Mouse (Mus musculus) small intestine, adult 2 months (tissue): ENCODE results near the gene Itgav. TPM values are rescaled to one million over a fixed set of nuclear protein-coding genes. Genes with fewer than 3 reads are reported as not detected.

Experiments used
- H3K27ac ChIP-seq: fragments of 200-500 bp; 2 replicates; pipeline ENCODE4 v1.5.1; 2012; ENCODE audit warnings: low read depth, low read length, control low read depth, inconsistent platforms; ENCODE audit not compliant: insufficient read depth
- H3K27me3 ChIP-seq: fragments of 200-500 bp; 2 replicates; pipeline ENCODE4 v1.6.1; 2012; ENCODE audit warnings: mild to moderate bottlenecking, moderate library complexity, low read length, inconsistent platforms; ENCODE audit not compliant: control insufficient read depth, insufficient read depth
- H3K36me3 ChIP-seq: fragments of 200-500 bp; 2 replicates; pipeline ENCODE4 v1.6.1; 2012; ENCODE audit warnings: mild to moderate bottlenecking, low read length, control low read depth, inconsistent platforms; ENCODE audit not compliant: control insufficient read depth, insufficient read depth
- H3K4me1 ChIP-seq: fragments of 200-500 bp; 2 replicates; pipeline ENCODE4 v1.6.1; 2012; ENCODE audit warnings: low read length, inconsistent platforms, mixed read lengths; ENCODE audit not compliant: control insufficient read depth, insufficient read depth, insufficient read length
- H3K4me3 ChIP-seq: fragments of 200-500 bp; 2 replicates; pipeline ENCODE4 v1.5.1; 2012; ENCODE audit warnings: low read depth, mild to moderate bottlenecking, control low read depth, inconsistent platforms, low read length, moderate library complexity
- CTCF ChIP-seq: fragments of 200-500 bp; IDR thresholded peaks from 2 replicates; pipeline ENCODE4 v1.5.1; 2012; ENCODE audit warnings: low read depth, mild to moderate bottlenecking, control low read depth, inconsistent platforms, low read length, moderate library complexity, mixed read lengths; ENCODE audit not compliant: insufficient replicate concordance, insufficient read length; ENCODE audit errors: extremely low read depth
- POLR2A ChIP-seq: fragments of 200-500 bp; IDR thresholded peaks from 2 replicates; pipeline ENCODE4 v1.6.1; 2012; ENCODE audit warnings: low read depth, mild to moderate bottlenecking, control low read depth, inconsistent platforms, low read length, moderate library complexity
- WGBS: fragments of 180-500 bp; shearing (Covaris S2); methylation state at CpG from one replicate; pipeline ENCODE4 v1.1.7; 2018; 5-methylcytosine and 5-hydroxymethylcytosine counted together
- polyA plus RNA-seq: library from polyadenylated mRNA; depleted of rRNA; stranded (reverse); fragments of >200 nt; gene quantifications from 2 replicates; pipeline ENCODE4 v1.2.3, GENCODE M21; 2012

The Itgav gene
- polyA plus RNA-seq, 1 experiment: 43.9 TPM

DNA sequence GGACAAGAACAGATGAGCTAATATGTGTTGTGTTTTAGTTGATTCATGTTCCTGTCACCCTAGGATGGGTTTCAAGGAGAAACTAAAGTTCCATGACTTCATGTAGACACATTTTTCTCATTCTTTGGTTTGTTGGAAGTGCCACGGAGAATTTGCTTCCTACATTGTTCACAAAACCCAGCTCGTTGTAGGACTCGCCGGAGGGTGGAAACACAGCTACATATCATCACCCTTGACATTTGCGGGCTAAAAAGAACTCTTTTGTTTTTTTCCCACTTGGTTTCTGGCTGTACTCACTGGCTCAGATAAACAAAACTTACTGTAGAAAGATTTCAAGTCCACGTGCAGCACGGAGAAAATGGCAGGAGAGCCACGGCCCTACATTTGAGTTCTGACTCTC is 41.9 kb upstream of the Itgav start:
- TF ChIP-seq CTCF (no peak), POLR2A (no peak)
- no peaks in the 10 kb centered on the region for H3K27me3 ChIP-seq
- H3K27ac ChIP-seq: no peak overlapping the region
- no peak overlapping the region for H3K4me3 ChIP-seq
- WGBS: 74% methylated on average over 8 of the region's 8 CpGs
- no peaks in the 10 kb centered on the region for H3K36me3 ChIP-seq
- peaks cover 3% of the 10 kb centered on the region; the same call in 1 of the 2 replicates for H3K4me1 ChIP-seq

DNA sequence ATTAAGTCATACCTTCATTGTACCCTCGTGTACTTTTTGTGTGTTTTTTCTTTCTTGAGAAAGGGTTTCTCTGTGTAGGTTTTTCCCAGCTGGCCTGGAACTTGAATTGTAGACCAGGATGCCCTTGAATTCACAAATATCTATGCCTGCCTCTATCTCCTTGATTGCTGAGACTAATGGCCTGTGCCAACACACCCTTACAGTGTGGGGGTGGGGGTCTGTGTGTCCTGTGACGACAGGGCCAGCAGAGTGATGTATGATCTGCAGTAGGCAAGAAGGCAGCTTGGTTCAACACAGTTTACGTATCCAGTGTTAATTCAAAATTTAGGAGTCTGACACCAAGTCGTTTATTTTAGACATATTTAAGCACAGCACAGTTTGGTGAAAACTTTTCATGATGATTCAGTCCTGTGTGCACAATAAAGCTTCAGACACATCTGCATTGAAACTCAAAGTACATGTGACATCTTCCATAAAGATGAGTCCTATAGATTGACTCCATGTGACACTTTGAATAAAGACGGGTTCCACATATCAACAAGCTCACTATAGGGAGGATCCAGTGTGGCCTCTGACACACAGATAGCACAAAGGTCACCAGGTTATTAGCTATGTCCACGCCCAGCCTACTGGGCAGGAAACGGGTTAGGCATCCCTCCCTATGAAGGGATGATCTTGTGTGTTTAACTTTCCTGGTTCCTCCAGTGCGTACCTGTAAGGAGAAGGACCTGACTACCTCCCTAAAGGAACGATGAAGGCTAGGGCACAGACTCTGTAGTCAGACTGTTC is 40.3 kb upstream of the Itgav start:
- Histone ChIP-seq H3K27me3 (no peaks in the 10 kb centered on the region), H3K27ac (no peak overlapping the region; the same call in 1 of the 2 replicates), H3K4me3 (no peak overlapping the region), H3K36me3 (no peaks in the 10 kb centered on the region), H3K4me1 (peaks cover 3% of the 10 kb centered on the region; the same call in 1 of the 2 replicates)
- TF ChIP-seq CTCF (no peak), POLR2A (no peak)
- WGBS: 58% methylated on average over 9 of the region's 9 CpGs

DNA sequence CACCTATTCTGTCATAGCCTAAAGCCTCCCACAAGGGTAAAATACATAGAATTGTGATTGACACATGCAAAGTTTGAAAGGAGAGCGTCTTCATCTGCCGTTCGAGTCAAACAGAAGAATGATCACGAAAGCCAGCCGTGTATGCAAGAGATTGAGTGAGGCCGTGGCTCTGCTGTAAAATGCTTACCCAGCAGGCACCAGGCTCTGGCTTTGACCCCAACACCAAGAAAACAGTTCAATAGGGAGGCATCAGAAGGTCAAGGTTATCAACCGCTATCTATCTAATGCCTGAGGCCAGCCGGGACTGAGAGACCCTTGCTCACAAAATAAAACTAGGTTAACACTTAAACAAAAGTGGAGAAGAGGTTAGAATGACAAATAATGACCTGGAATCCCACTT is 39.5 kb upstream of the Itgav start:
- Histone ChIP-seq H3K4me1 (peaks cover 3% of the 10 kb centered on the region; the same call in 1 of the 2 replicates), H3K27me3 (no peaks in the 10 kb centered on the region), H3K36me3 (no peaks in the 10 kb centered on the region), H3K27ac (no peak overlapping the region), H3K4me3 (no peak overlapping the region)
- WGBS: 79% methylated on average over 8 of the region's 8 CpGs
- TF ChIP-seq CTCF: no peak
- no peak for TF ChIP-seq POLR2A

GRCm38 (mm10) chr2:83690372-83690771 is 33.8 kb upstream of the Itgav start:
- no peaks in the 10 kb centered on the region for H3K27me3 ChIP-seq
- no peaks in the 10 kb centered on the region for H3K36me3 ChIP-seq
- no peak overlapping the region for H3K27ac ChIP-seq
- WGBS: 57% methylated on average over 2 of the region's 2 CpGs
- no peak for TF ChIP-seq CTCF
- no peak for TF ChIP-seq POLR2A
- no peaks in the 10 kb centered on the region for H3K4me1 ChIP-seq
- H3K4me3 ChIP-seq: no peak overlapping the region

- no peaks in the 10 kb centered on the region for H3K4me1 ChIP-seq
- no peaks in the 10 kb centered on the region for H3K27me3 ChIP-seq
- H3K36me3 ChIP-seq: no peaks in the 10 kb centered on the region
- H3K27ac ChIP-seq: no peak overlapping the region
- WGBS: 52% methylated on average over 10 of the region's 10 CpGs
- TF ChIP-seq POLR2A: no peak
- TF ChIP-seq CTCF: no peak
- no peak overlapping the region for H3K4me3 ChIP-seq
Measured at GRCm38 (mm10) chr2:83692651-83693545, 31.3 kb upstream of the Itgav start.

DNA sequence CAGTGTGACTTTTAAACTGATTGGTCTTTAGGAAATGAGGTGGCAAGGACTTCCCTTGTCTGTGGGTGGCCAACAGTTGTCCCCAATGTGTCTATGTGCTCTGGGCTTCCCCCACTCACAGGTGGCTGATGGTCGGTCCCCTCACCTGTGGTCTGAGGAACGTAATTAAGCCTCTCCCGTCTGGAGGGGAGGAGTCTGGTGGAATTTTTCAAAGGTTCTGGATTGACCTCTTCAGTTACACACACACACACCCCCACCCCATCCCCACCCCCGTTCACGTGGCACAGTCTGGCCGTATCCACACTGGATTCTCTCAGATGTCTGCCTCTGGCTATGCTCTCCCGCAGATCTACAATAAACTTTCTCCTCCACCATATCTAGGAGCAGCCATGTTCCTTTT is 30.1 kb upstream of the Itgav start:
- WGBS: 54% methylated on average over 7 of the region's 7 CpGs
- Histone ChIP-seq H3K4me3 (no peak overlapping the region), H3K36me3 (no peaks in the 10 kb centered on the region), H3K27ac (no peak overlapping the region), H3K4me1 (no peaks in the 10 kb centered on the region), H3K27me3 (no peaks in the 10 kb centered on the region)
- TF ChIP-seq POLR2A (no peak), CTCF (no peak)
